Mouse (Mus musculus) spleen, adult 2 months (tissue): ENCODE measurements around the gene Fgfr2.

ENCODE experiments used
- CTCF ChIP-seq: fragments of 200-500 bp; IDR thresholded peaks from 2 replicates; pipeline ENCODE4 v1.5.1; 2011; ENCODE audit warnings: mild to moderate bottlenecking, inconsistent platforms; ENCODE audit not compliant: insufficient read depth, insufficient read length, insufficient replicate concordance; ENCODE audit errors: extremely low read depth
- POLR2A ChIP-seq: fragments of 200-500 bp; IDR thresholded peaks from 2 replicates; pipeline ENCODE4 v1.6.1; 2011; ENCODE audit warnings: low read depth, low read length, inconsistent platforms

GRCm38 (mm10) chr7:132887019-132887804 lies 235.9 kb downstream of the Fgfr2 start:
- TF ChIP-seq POLR2A = no peak
- no peak for TF ChIP-seq CTCF
